Mouse (Mus musculus): ENCODE results near the gene Sufu.

Sufu gene

GRCm38 (mm10) chr19:46396686-46397435 is at the start of gene Sufu:
Sufu (plus strand) TSS chr19:46396896.
- peak; percentile 97 for DNase-seq (ENCODE audit: low spot score)

GRCm38 (mm10) chr19:46347146-46347545 is 49.5 kb upstream of the Sufu start:
- DNase-seq (ENCODE audit: low spot score) = no peak

- DNase-seq (ENCODE audit: low spot score) = no peak
These were observed 48.6 kb upstream of the Sufu start for GRCm38 (mm10) chr19:46347936-46348668.

- DNase-seq (ENCODE audit: low spot score) = peak; percentile 82
These were observed 47.8 kb upstream of the Sufu start for GRCm38 (mm10) chr19:46348761-46349458.

GRCm38 (mm10) chr19:46349550-46349949 is 47.1 kb upstream of the Sufu start:
- DNase-seq (ENCODE audit: low spot score) = no peak

- no peak for DNase-seq (ENCODE audit: low spot score)
These were observed 46.3 kb upstream of the Sufu start, which contains the start of gene 2310034G01Rik for GRCm38 (mm10) chr19:46350168-46350932. 2310034G01Rik (minus strand) TSS chr19:46350302.

- DNase-seq (ENCODE audit: low spot score) = peak; percentile 87
These were observed 40.0 kb upstream of the Sufu start for GRCm38 (mm10) chr19:46356701-46357138.

GRCm38 (mm10) chr19:46357344-46358280 is 39.1 kb upstream of the Sufu start:
- no peak for DNase-seq (ENCODE audit: low spot score)

GRCm38 (mm10) chr19:46358381-46358780 is 38.3 kb upstream of the Sufu start:
- no peak for DNase-seq (ENCODE audit: low spot score)

- no peak for DNase-seq (ENCODE audit: low spot score)
These were observed 34.6 kb upstream of the Sufu start for GRCm38 (mm10) chr19:46362104-46362503.

- DNase-seq (ENCODE audit: low spot score) = no peak
These were observed 33.2 kb upstream of the Sufu start for GRCm38 (mm10) chr19:46363294-46364009.

- DNase-seq (ENCODE audit: low spot score) = no peak
These were observed 28.7 kb upstream of the Sufu start for GRCm38 (mm10) chr19:46367798-46368590.

GRCm38 (mm10) chr19:46369204-46369603 is 27.5 kb upstream of the Sufu start:
- DNase-seq (ENCODE audit: low spot score) = peak; percentile 61

GRCm38 (mm10) chr19:46374477-46375088 is 22.1 kb upstream of the Sufu start:
- DNase-seq (ENCODE audit: low spot score) = no peak

- peak; percentile 29 for DNase-seq (ENCODE audit: low spot score)
These were observed 21.2 kb upstream of the Sufu start for GRCm38 (mm10) chr19:46375489-46375888.

GRCm38 (mm10) chr19:46375891-46376290 is 20.8 kb upstream of the Sufu start:
- no peak for DNase-seq (ENCODE audit: low spot score)

GRCm38 (mm10) chr19:46382275-46382674 is 14.4 kb upstream of the Sufu start:
- no peak for DNase-seq (ENCODE audit: low spot score)

GRCm38 (mm10) chr19:46389872-46390271 is 6.8 kb upstream of the Sufu start:
- no peak for DNase-seq (ENCODE audit: low spot score)

- DNase-seq (ENCODE audit: low spot score) = no peak
These were observed 4.7 kb upstream of the Sufu start for GRCm38 (mm10) chr19:46392018-46392417.
